Mouse (Mus musculus) granulocyte monocyte progenitor cell, adult 5-6 weeks (primary cell): Measurements from ENCODE around the gene Ms4a8a. TPM values are rescaled to one million over a fixed set of nuclear protein-coding genes. Genes with fewer than 3 reads are reported as not detected.

Experiments used
- ATAC-seq: replicated peaks from 2 replicates; pipeline ENCODE4 v1.8.0; 2016; ENCODE audit warnings: mild to moderate bottlenecking, moderate TSS enrichment, inconsistent platforms; ENCODE audit not compliant: poor library complexity, severe bottlenecking
- total RNA-seq, 2 experiments: library from RNA; stranded (forward) in 1 of 2; stranded (reverse) in 1 of 2; fragments of 200-712, 200-1000 nt in 1 of 2; fragments of >200 nt in 1 of 2; fragmentation: Nextera tagmentation in 1 of 2; gene quantifications; 2 replicates each; pipeline ENCODE4 v1.2.3; 2014 to 2017

The Ms4a8a gene
- total RNA-seq, 2 experiments from 2014 or later = not detected

GRCm38 (mm10) chr19:11022382-11022781 is 58.5 kb downstream of the Ms4a8a start:
- no peak for ATAC-seq

DNA sequence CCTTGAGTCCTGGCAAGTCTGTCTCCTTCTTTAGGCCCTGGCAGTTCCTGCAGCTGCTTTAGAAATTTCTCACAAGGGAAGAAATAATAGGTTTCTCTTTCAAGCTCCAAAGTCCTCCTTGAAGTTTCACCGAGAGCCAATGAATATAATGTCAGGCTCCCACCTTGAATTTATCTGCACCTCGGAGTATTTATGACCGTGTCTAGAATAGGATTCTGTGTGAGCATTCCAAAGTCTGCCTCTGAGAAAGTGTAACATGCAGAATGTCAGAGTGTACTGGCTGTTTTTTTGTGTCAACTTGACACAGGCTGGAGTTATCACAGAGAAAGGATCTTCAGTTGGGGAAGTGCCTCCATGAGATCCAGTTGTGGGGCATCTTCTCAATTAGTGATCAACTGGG is 63.0 kb downstream of the Ms4a8a start, which contains the start of gene Ms4a18:
Gene Ms4a18, minus strand, starts transcription at position 141 of the 400 bp plus-strand sequence.
- no peak for ATAC-seq

Other genes with a start within 250 kb of the Ms4a8a start
- gene Slc15a3, start 241.4 kb downstream of the Ms4a8a start, total RNA-seq (2014; fragmentation: Nextera tagmentation) = 0.99 and 1.0 TPM in 2 replicates
- 0.22 and 0.88 TPM in 2 replicates for gene Slc15a3, start 241.4 kb downstream of the Ms4a8a start, total RNA-seq (2017)
- 0.53 TPM in 1 of 2 replicates, not detected in the other for gene Tmem132a, start 211.2 kb downstream of the Ms4a8a start, total RNA-seq (2014; fragmentation: Nextera tagmentation)
- 0.17 and 0.41 TPM in 2 replicates for gene Tmem132a, start 211.2 kb downstream of the Ms4a8a start, total RNA-seq (2017)
- gene Tmem109, start 199.1 kb downstream of the Ms4a8a start, total RNA-seq (2014; fragmentation: Nextera tagmentation) = 25.2 and 25.3 TPM in 2 replicates
- 7.8 and 11.6 TPM in 2 replicates for gene Tmem109, start 199.1 kb downstream of the Ms4a8a start, total RNA-seq (2017)
- gene Prpf19, start 185.9 kb downstream of the Ms4a8a start, total RNA-seq (2014; fragmentation: Nextera tagmentation) = 114 and 116 TPM in 2 replicates
- gene Prpf19, start 185.9 kb downstream of the Ms4a8a start, total RNA-seq (2017) = 140 and 236 TPM in 2 replicates
- not detected in 2 replicates for gene Zp1, start 160.5 kb downstream of the Ms4a8a start, total RNA-seq (2014; fragmentation: Nextera tagmentation)
- not detected in 2 replicates for gene Zp1, start 160.5 kb downstream of the Ms4a8a start, total RNA-seq (2017)
- gene Ptgdr2, start 143.9 kb downstream of the Ms4a8a start, total RNA-seq (2014; fragmentation: Nextera tagmentation) = not detected in 2 replicates
- gene Ptgdr2, start 143.9 kb downstream of the Ms4a8a start, total RNA-seq (2017) = not detected in 2 replicates
- 19.0 and 23.1 TPM in 2 replicates for gene Ccdc86, start 131.8 kb downstream of the Ms4a8a start, total RNA-seq (2014; fragmentation: Nextera tagmentation)
- gene Ccdc86, start 131.8 kb downstream of the Ms4a8a start, total RNA-seq (2017) = 15.2 and 20.1 TPM in 2 replicates
- not detected in 2 replicates for gene Ms4a10, start 106.4 kb downstream of the Ms4a8a start, total RNA-seq (2014; fragmentation: Nextera tagmentation)
- gene Ms4a10, start 106.4 kb downstream of the Ms4a8a start, total RNA-seq (2017) = not detected in 2 replicates
- not detected in 2 replicates for gene Ms4a15, start 87.9 kb downstream of the Ms4a8a start, total RNA-seq (2014; fragmentation: Nextera tagmentation)
- not detected in 2 replicates for gene Ms4a15, start 87.9 kb downstream of the Ms4a8a start, total RNA-seq (2017)
- not detected in 2 replicates for gene Ms4a18, start 63.1 kb downstream of the Ms4a8a start, total RNA-seq (2014; fragmentation: Nextera tagmentation)
- gene Ms4a18, start 63.1 kb downstream of the Ms4a8a start, total RNA-seq (2017) = not detected in 2 replicates
- not detected in 2 replicates for gene 1700017D01Rik, start 49.8 kb upstream of the Ms4a8a start, total RNA-seq (2014; fragmentation: Nextera tagmentation)
- gene 1700017D01Rik, start 49.8 kb upstream of the Ms4a8a start, total RNA-seq (2017) = not detected in 2 replicates
- gene 1700025F22Rik, start 84.2 kb upstream of the Ms4a8a start, total RNA-seq (2014; fragmentation: Nextera tagmentation) = not detected in 2 replicates
- not detected in 2 replicates for gene 1700025F22Rik, start 84.2 kb upstream of the Ms4a8a start, total RNA-seq (2017)
- not detected in 2 replicates for gene Ms4a13, start 115.6 kb upstream of the Ms4a8a start, total RNA-seq (2014; fragmentation: Nextera tagmentation)
- gene Ms4a13, start 115.6 kb upstream of the Ms4a8a start, total RNA-seq (2017) = not detected in 2 replicates
- not detected in 2 replicates for gene Ms4a12, start 151.3 kb upstream of the Ms4a8a start, total RNA-seq (2014; fragmentation: Nextera tagmentation)
- gene Ms4a12, start 151.3 kb upstream of the Ms4a8a start, total RNA-seq (2017) = not detected in 2 replicates
- not detected in 2 replicates for gene Ms4a1, start 185.1 kb upstream of the Ms4a8a start, total RNA-seq (2014; fragmentation: Nextera tagmentation)
- not detected in 2 replicates for gene Ms4a1, start 185.1 kb upstream of the Ms4a8a start, total RNA-seq (2017)
- gene Ms4a5, start 202.8 kb upstream of the Ms4a8a start, total RNA-seq (2014; fragmentation: Nextera tagmentation) = not detected in 2 replicates
- gene Ms4a5, start 202.8 kb upstream of the Ms4a8a start, total RNA-seq (2017) = not detected in 2 replicates
- gene Ms4a14, start 233.4 kb upstream of the Ms4a8a start, total RNA-seq (2014; fragmentation: Nextera tagmentation) = not detected in 2 replicates
- not detected in 2 replicates for gene Ms4a14, start 233.4 kb upstream of the Ms4a8a start, total RNA-seq (2017)